ENCODE assay signal across 9 mouse cellular contexts in genomic region chr13:97841503-97841902, GRCm38 (mm10).
"Had no signal": no experiment of that assay in that cellular context is flagged by ENCODE, and none has a peak within 500 bp of the region (broad histone marks: within the 10 kb centered on the region; RNA-seq: fewer than 3 reads in every experiment).

No protein-coding gene starts in this region.

- DNase-seq: kidney, postnatal 10 days; kidney, postnatal 4 days; liver; lung, adult 18-20 months; lung, postnatal 10 days; lung, postnatal 4 days; midbrain, embryonic 14.5 days; thymus, adult 18-20 months; thymus, postnatal 36 days had no signal
